Mouse (Mus musculus): Measurements from ENCODE around the gene Zc3h7a. TPM values are rescaled to one million over a fixed set of nuclear protein-coding genes. Genes with fewer than 3 reads are reported as not detected.
A peak's percentile ranks its signal among the peaks of the same experiment; 100 is the strongest.
"Not testable (repeated sequence)": the region's sequence is repeated elsewhere in the genome, so short reads cannot be mapped to it uniquely, and the experiment has no call there.

Gene Zc3h7a
- polyA plus RNA-seq, 1 experiment from 2014 or later = 55.8 TPM

- Histone ChIP-seq H3K27me3 (no peaks in the 10 kb centered on the region), H3K27ac (no peak overlapping the region), H3K36me3 (no peaks in the 10 kb centered on the region), H3K4me3 (no peak overlapping the region), H3K4me2 (no peak overlapping the region), H3K4me1 (replicated peaks) (peaks cover 10% of the 10 kb centered on the region), H3K9me3 (replicated peaks) (no peaks in the 10 kb centered on the region), H3K9ac (no peak overlapping the region)
- no peak for ATAC-seq (replicated peaks; ENCODE audit: insufficient number of reproducible peaks, insufficient read depth, low FRiP score, low read depth)
- 69% methylated on average over 2 of the region's 2 CpGs for WGBS
These were observed 1.2 kb upstream of the Zc3h7a start for GRCm38 (mm10) chr16:11177404-11177803.

- Histone ChIP-seq H3K4me1 (replicated peaks) (peaks cover 10% of the 10 kb centered on the region), H3K4me3 (peak overlapping the region; percentile 66), H3K27me3 (no peaks in the 10 kb centered on the region), H3K36me3 (no peaks in the 10 kb centered on the region), H3K9ac (peak overlapping the region; percentile 76), H3K4me2 (peak overlapping the region; percentile 79), H3K9me3 (replicated peaks) (no peaks in the 10 kb centered on the region), H3K27ac (peak overlapping the region; percentile 81)
- ATAC-seq (replicated peaks; ENCODE audit: insufficient number of reproducible peaks, insufficient read depth, low FRiP score, low read depth) = no peak
- 5% methylated on average over 4 of the region's 4 CpGs for WGBS
These were observed 671 bp upstream of the Zc3h7a start for GRCm38 (mm10) chr16:11176884-11177244.

GRCm38 (mm10) chr16:11175489-11176207 lies 545 bp downstream of the Zc3h7a start:
- H3K9ac ChIP-seq = peak overlapping the region; percentile 76
- peak overlapping the region; percentile 81 for H3K27ac ChIP-seq
- peak overlapping the region; percentile 66 for H3K4me3 ChIP-seq
- H3K9me3 ChIP-seq (replicated peaks) = no peaks in the 10 kb centered on the region
- H3K4me2 ChIP-seq = peak overlapping the region; percentile 79
- WGBS = under 1% methylated on average over 70 of the region's 72 CpGs
- peaks cover 17% of the 10 kb centered on the region for H3K4me1 ChIP-seq (replicated peaks)
- no peaks in the 10 kb centered on the region for H3K27me3 ChIP-seq
- H3K36me3 ChIP-seq = no peaks in the 10 kb centered on the region
- peak; percentile 62 for ATAC-seq (replicated peaks; ENCODE audit: insufficient number of reproducible peaks, insufficient read depth, low FRiP score, low read depth)

GRCm38 (mm10) chr16:11175100-11175488 lies 1.1 kb downstream of the Zc3h7a start:
- Histone ChIP-seq H3K4me3 (peak overlapping the region; percentile 66), H3K27me3 (no peaks in the 10 kb centered on the region), H3K9me3 (replicated peaks) (no peaks in the 10 kb centered on the region), H3K4me1 (replicated peaks) (peaks cover 17% of the 10 kb centered on the region), H3K4me2 (peak overlapping the region; percentile 79), H3K9ac (peak overlapping the region; percentile 76), H3K27ac (peak overlapping the region; percentile 81), H3K36me3 (no peaks in the 10 kb centered on the region)
- 6% methylated on average over 9 of the region's 9 CpGs for WGBS
- no peak for ATAC-seq (replicated peaks; ENCODE audit: insufficient number of reproducible peaks, insufficient read depth, low FRiP score, low read depth)

GRCm38 (mm10) chr16:11174671-11175081 lies 1.5 kb downstream of the Zc3h7a start:
- ATAC-seq (replicated peaks; ENCODE audit: insufficient number of reproducible peaks, insufficient read depth, low FRiP score, low read depth) = no peak
- Histone ChIP-seq H3K27me3 (no peaks in the 10 kb centered on the region), H3K27ac (peak overlapping the region; percentile 81; the same call in 1 of the 2 replicates), H3K36me3 (no peaks in the 10 kb centered on the region), H3K4me1 (replicated peaks) (peaks cover 17% of the 10 kb centered on the region), H3K4me3 (peak overlapping the region; percentile 66), H3K9me3 (replicated peaks) (no peaks in the 10 kb centered on the region), H3K9ac (peak overlapping the region; percentile 76), H3K4me2 (peak overlapping the region; percentile 79)
- WGBS = 8% methylated on average over 10 of the region's 10 CpGs

GRCm38 (mm10) chr16:11171679-11172078 lies 4.5 kb downstream of the Zc3h7a start:
- 90% methylated on average over 6 of the region's 6 CpGs for WGBS
- Histone ChIP-seq H3K9ac (no peak overlapping the region), H3K9me3 (replicated peaks) (no peaks in the 10 kb centered on the region), H3K4me3 (no peak overlapping the region), H3K4me1 (replicated peaks) (peaks cover 15% of the 10 kb centered on the region), H3K4me2 (no peak overlapping the region), H3K36me3 (no peaks in the 10 kb centered on the region), H3K27me3 (no peaks in the 10 kb centered on the region), H3K27ac (no peak overlapping the region)
- no peak for ATAC-seq (replicated peaks; ENCODE audit: insufficient number of reproducible peaks, insufficient read depth, low FRiP score, low read depth)

- Histone ChIP-seq H3K4me2 (no peak overlapping the region), H3K27ac (no peak overlapping the region), H3K9me3 (replicated peaks) (no peaks in the 10 kb centered on the region), H3K36me3 (peaks cover 19% of the 10 kb centered on the region), H3K9ac (no peak overlapping the region), H3K4me1 (replicated peaks) (peaks cover 10% of the 10 kb centered on the region), H3K27me3 (no peaks in the 10 kb centered on the region), H3K4me3 (no peak overlapping the region)
- 78% methylated on average over 2 of the region's 2 CpGs for WGBS
- ATAC-seq (replicated peaks; ENCODE audit: insufficient number of reproducible peaks, insufficient read depth, low FRiP score, low read depth) = no peak
These were observed 9.8 kb downstream of the Zc3h7a start for GRCm38 (mm10) chr16:11166431-11166830.

- peaks cover 7% of the 10 kb centered on the region for H3K4me1 ChIP-seq (replicated peaks)
- no peaks in the 10 kb centered on the region for H3K9me3 ChIP-seq (replicated peaks)
- H3K27me3 ChIP-seq = no peaks in the 10 kb centered on the region
- ATAC-seq (replicated peaks; ENCODE audit: insufficient number of reproducible peaks, insufficient read depth, low FRiP score, low read depth) = no peak
- WGBS = 58% methylated on average over 3 of the region's 3 CpGs
- H3K9ac ChIP-seq = no peak overlapping the region
- no peak overlapping the region for H3K27ac ChIP-seq
- H3K36me3 ChIP-seq = peaks cover 25% of the 10 kb centered on the region
- no peak overlapping the region for H3K4me3 ChIP-seq
- no peak overlapping the region for H3K4me2 ChIP-seq
These were observed 11.4 kb downstream of the Zc3h7a start for GRCm38 (mm10) chr16:11164695-11165255.

GRCm38 (mm10) chr16:11157721-11158120 lies 18.5 kb downstream of the Zc3h7a start:
- WGBS = 78% methylated on average over 3 of the region's 3 CpGs
- not testable (repeated sequence) for H3K27ac ChIP-seq; H3K4me3 ChIP-seq; H3K27me3 ChIP-seq; H3K4me2 ChIP-seq; H3K4me1 ChIP-seq (replicated peaks); ATAC-seq (replicated peaks; ENCODE audit: insufficient number of reproducible peaks, insufficient read depth, low FRiP score, low read depth); H3K9me3 ChIP-seq (replicated peaks); H3K9ac ChIP-seq
- peaks cover 74% of the 10 kb centered on the region for H3K36me3 ChIP-seq

GRCm38 (mm10) chr16:11154500-11154899 lies 21.7 kb downstream of the Zc3h7a start:
- no peak for ATAC-seq (replicated peaks; ENCODE audit: insufficient number of reproducible peaks, insufficient read depth, low FRiP score, low read depth)
- H3K4me1 ChIP-seq (replicated peaks) = no peaks in the 10 kb centered on the region
- H3K9me3 ChIP-seq (replicated peaks) = no peaks in the 10 kb centered on the region
- no peak overlapping the region for H3K4me2 ChIP-seq
- no peaks in the 10 kb centered on the region for H3K27me3 ChIP-seq
- no peak overlapping the region for H3K27ac ChIP-seq
- H3K36me3 ChIP-seq = peaks cover 67% of the 10 kb centered on the region
- no peak overlapping the region for H3K4me3 ChIP-seq
- H3K9ac ChIP-seq = no peak overlapping the region

- H3K4me2 ChIP-seq; ATAC-seq (replicated peaks; ENCODE audit: insufficient number of reproducible peaks, insufficient read depth, low FRiP score, low read depth); H3K27ac ChIP-seq; H3K9me3 ChIP-seq (replicated peaks); H3K4me1 ChIP-seq (replicated peaks); H3K27me3 ChIP-seq; H3K9ac ChIP-seq; H3K4me3 ChIP-seq: not testable (repeated sequence)
- 17% methylated on average over 56 of the region's 56 CpGs for WGBS
- H3K36me3 ChIP-seq = peaks cover 61% of the 10 kb centered on the region
These were observed 32.3 kb downstream of the Zc3h7a start for GRCm38 (mm10) chr16:11143706-11144483.
